Mouse (Mus musculus): Measurements from ENCODE around the gene Spata18.

DNA sequence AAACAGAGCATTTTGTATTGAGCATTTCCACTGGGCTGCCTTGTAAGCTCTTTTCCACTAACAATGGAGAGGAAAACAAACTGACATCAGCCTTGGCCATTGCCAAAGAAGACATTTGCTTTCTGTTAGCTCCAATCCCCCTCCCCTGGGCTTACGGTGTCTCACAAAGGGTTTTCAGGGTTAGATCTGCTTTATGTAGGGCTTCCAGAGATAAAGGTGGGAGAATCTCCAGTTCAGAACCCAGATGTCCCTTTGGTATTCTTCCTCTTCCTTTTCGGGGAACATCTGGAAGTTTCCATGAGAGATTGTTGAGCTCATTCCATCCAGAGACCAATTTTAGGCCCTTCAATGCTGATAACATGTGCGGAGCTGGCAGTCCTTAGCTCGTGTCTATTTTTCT, 74.8 kb downstream of the Spata18 start:
- TF ChIP-seq POLR2A (IDR thresholded peaks at IDR 0.05; ENCODE audit: control insufficient read depth, extremely low read depth, insufficient read depth, low read length, poor library complexity) (no peak), CTCF (IDR thresholded peaks at IDR 0.05; ENCODE audit: borderline replicate concordance, control insufficient read depth, extremely low read depth, insufficient read depth, low read length, poor library complexity) (no peak)

Data from thymus, adult 2 months (tissue).